Mouse (Mus musculus) monocyte, adult 5-6 weeks (primary cell): Measurements from ENCODE around the gene Rgs6. TPM values are rescaled to one million over a fixed set of nuclear protein-coding genes. Genes with fewer than 3 reads are reported as not detected.

ENCODE experiments used
- ATAC-seq: fragments of 153-309, 156-312 bp; replicated peaks from 2 replicates; pipeline ENCODE4 v1.8.0; 2017; ENCODE audit warnings: mild to moderate bottlenecking; ENCODE audit not compliant: low TSS enrichment, insufficient number of reproducible peaks, severe bottlenecking, poor library complexity, low FRiP score
- total RNA-seq: library from RNA; stranded (forward); fragments of 200-1000, 200-491, 200-594 nt; gene quantifications from 3 replicates; pipeline ENCODE4 v1.2.3, GENCODE M21; 2017

Gene Rgs6
- total RNA-seq, 1 experiment from 2014 or later = not detected

DNA sequence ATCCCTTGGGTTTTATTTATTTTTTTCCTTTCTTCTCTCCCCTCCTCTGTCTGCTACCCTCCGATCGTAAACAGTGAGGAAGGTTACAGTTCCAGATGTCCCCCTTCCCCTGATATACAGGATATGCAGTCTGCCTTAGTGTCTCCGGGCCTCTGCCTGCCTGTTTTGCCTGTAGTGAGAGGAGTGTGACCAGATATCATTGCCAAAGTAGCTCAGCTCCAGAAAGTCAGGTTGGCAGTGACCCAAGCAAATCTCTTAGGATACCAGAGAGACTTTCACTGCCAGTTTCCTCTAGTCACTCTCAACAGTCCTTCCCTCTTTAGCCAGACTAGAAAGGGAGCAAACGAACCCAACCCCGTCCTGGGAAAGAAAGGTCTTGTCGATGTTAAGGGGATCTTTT is 545.7 kb downstream of the Rgs6 start:
- no peak for ATAC-seq

DNA sequence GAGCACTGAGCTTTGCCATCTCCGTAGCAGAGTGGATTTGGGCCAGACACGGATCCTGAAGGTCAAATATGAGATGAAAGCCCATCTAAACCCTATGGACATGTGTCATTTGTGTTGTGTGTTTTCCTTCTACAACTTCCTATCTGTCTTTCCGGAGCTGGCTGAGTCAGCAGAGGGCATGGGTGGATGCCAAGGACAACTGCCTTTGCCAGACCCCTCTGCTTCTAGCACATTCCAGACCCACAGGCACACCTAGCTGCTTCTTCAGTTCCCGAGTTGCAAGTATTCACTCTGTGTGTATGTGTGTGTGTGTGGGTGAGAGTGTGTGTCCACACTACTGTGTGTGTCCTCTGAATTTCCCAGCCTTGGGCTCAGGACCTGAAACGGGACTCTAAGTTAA is 547.9 kb downstream of the Rgs6 start:
- ATAC-seq = no peak

DNA sequence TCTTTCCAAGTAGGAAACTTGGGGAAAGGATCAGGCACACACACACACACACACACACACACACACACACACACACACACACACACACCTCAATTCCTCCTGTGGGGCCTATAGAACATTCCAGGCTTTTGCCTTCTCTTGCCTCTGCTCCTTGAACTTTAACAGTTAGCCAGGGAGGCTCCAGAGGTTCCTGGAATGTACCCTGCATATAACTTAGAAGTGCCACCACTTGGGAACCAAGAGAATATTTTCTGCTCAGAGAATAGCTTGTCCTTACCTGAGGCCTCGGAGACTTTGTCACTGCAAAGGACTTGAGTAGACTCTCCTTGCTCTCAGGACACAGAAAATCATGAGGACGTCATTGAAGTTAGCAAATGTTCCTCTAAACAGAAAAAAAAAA is 548.4 kb downstream of the Rgs6 start:
- ATAC-seq = no peak

DNA sequence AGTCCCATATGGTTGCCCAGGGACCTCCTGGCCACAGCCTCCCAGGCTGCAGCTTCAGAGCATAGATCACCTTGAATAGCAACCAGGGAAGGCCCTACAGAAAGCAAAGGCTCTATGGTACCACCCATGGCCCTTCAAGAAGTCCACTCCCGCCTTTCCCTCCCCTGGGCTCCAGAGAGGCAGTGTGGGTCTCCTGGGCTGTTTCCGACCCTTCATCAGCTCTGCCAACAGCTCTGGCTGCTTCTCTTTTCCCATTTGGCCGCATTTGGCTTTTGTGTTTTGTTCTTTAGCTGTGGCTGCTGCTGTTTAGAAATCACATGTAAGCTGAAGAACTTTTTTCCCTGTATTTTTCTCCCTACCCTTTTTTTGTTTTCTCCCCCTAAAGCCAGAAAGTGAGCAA is 548.9 kb downstream of the Rgs6 start:
- no peak for ATAC-seq

DNA sequence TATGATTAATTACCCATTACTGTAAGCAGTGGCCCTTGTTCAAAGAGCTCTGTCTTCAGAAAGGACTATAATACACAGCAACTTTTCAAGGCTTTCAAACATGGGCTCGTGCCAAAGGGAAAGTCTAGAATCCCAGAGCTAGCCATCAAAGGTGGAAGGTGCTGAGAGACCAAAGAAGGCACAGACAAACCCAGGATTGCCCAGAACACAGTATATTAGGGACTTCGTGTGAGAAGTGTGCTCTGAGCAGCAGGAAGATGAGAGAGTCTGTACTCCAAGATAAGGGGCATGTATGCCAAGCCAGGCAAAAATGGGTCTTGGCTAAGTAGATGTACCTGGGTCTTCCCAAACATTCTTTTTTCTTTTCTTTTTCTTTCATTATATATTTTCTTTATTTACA is 553.1 kb downstream of the Rgs6 start:
- ATAC-seq = no peak

DNA sequence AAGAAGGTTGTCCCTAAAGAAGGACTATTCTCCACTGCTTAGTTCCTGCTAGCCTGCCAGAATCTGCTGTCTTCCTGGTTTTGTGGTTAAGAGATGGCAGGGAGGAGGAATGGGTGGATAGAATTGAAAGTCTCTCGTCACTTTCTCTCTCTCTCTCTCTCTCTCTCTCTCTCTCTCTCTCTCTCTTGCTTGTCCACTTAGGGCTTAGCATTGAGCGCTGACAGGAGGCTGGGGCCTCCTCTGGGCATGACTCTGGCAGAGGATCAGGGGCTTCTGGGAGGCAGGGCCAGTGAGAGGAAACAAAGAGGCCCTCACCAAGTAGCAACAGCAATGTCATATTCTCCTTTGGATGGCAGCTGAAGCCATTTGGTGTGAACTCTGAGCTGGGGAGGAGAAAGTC is 554.4 kb downstream of the Rgs6 start:
- ATAC-seq = no peak

DNA sequence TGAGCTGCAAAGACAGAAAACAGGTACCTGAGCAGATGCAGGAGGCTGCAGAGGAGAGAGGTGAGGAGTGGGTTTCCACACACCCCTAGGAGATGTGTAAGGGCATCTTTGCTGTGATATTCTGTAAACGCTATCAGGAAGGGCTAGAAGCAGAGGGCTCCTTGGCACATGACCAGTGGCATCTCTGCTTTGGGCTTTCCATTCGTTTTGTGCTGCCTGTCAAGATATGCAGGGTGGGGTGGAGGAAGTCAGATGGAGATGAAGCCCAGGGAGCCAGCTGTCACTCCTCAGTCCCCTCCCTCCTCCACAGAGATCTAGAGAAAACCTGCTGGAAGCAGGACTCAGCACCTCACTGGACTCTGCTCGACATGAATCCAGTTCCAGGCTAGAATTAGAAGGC is 555.0 kb downstream of the Rgs6 start:
- ATAC-seq = no peak

DNA sequence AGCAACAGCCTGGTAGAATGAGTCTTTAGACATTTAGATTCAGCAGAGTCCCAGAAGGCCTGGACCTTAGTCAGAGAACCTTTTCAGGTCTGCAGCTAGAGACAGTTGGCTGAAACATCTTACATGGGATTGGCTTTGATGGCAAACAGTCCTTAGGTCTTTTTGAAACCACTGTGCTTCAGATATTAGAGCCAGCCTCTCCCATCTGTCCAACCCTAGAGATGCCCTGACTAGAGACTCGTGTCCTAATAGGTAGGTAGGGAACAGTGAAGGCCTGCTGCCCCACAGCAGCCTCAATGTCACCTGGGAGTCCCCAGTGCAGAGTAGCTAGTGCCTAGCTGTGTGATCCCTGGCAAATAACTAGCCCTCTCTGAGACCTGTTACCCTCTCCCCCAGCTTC is 555.5 kb downstream of the Rgs6 start:
- ATAC-seq = no peak

DNA sequence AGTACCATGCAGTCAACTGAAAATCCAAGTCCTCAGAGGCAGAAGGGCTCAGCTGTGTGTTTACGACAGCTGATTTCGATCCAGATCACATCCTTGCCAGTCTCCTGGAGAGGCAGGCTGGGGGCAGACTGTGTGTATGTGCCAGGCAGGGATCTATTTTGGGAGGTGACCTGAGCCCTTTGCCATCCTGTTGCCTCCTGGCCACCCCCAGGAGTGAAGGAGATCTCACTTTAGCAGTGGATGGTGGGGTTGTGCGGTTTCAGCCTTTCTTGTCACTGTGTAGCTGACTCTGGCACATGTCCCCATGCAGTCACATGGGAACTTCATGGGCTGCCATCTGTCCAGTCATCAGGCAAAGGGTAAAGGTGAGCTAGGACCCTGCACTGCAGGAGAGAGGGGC is 557.0 kb downstream of the Rgs6 start:
- ATAC-seq = no peak

DNA sequence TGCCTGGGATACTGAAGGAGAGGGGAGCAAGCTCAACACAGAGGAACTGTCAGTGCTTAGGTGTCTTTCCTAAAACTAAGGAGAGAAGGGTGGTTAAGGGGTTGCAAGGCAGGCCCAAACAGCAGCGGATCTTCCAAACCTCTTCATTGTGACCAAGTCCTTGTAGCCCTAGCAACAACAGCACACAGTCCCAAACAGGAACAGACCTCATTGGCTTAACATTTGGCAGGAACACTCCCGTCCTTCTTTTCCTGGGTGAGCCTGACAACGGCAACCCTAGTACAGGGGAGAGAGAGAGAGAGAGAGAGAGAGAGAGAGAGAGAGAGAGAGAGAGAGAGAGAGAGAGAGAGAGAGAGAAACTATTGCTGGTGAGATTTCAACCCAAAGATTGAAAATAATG is 557.8 kb downstream of the Rgs6 start:
- no peak for ATAC-seq

DNA sequence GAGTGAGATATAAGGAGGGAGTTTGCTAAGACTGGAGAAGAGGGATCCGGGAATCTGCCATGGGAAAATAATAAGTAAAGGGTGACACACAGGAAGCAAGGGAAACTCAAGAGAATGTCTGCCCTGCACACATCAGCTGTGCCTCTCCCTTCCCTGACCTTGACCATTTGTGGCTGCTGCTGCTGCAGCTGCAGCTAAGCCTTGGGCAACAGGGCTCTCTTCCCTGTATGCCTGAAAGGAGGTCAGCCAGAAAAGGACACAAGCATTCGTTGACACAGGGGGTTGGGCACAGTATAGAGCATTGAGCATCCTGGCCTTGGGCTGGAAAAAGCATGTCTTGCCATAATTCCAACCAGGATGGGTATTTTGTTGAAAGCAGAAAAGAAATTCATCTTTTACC is 558.8 kb downstream of the Rgs6 start:
- ATAC-seq = no peak

DNA sequence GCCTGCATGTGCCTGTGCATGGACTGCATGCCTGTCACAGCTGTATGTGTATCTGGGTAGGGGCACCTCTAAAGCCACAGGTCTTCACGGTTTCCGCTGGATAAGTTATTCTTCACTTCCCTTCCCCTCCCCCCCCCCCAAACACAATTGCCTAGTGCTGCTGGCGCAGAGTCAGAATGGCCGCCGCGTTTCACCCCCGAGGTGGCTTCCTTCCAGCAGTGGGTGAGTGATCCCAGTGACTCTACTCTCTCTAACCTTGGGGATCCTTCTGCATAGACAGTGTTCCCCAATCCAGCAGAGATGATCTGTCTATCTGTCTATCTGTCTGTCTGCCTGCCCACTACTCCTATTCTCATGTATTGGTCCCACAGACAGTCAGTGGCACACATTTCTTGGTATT is 561.9 kb downstream of the Rgs6 start:
- ATAC-seq = no peak

DNA sequence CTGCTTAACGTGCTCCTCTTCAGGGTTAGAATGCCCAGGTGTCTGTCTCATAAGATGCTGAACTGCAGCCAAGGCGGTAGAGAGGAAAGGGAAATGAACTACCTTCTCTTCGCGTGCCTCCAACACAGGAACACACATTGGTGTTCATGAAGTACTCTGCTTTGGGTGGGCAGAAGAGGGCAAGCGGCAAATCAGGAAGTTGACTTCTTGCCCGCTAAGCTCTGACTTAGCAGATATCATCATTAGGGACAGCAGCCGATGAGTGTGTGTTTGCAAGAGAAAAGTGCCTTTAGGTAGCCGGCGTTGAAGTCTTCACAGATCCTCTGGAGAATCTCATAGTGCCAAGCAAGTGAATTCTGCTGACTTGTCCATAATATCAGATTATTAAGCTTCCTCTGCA is 562.7 kb downstream of the Rgs6 start:
- no peak for ATAC-seq

DNA sequence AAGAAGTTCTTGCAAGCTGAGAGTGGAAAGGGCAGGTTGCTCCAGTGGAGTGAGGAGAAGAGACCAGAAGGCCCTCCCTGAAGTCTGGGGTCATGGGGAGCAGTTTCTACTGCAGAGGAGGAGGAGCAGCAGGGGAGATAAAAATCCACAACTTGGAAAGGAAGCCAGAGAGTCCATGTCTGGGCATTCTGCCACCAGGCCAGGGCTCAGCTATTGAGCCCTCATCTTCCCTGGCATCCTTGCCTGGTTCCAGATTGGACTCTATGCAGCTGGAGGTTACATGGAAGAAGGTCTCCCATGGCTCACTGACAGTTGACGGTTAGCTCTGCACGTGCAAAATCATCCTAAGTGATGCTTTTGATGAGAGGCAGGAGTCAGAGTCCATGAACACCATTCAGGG is 563.4 kb downstream of the Rgs6 start:
- ATAC-seq = no peak

DNA sequence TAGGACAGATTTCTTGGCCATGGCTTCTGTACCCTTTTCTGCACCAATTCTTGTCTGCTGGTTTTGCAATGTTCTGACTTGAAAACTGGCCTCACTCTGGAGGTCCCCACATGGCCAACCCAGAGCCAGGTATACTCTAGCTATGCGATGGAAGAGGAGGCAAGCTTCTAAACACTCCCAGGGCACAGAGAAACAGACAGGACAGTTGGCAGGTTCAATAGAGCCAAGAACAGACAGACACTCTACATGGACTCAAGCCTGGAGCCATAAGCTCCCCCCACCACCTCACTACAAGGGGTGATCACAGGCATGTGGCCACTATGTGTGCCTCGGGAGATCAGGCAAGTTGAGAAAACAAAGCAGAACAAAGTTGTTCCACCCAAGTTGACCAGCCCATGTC is 572.1 kb downstream of the Rgs6 start:
- no peak for ATAC-seq

DNA sequence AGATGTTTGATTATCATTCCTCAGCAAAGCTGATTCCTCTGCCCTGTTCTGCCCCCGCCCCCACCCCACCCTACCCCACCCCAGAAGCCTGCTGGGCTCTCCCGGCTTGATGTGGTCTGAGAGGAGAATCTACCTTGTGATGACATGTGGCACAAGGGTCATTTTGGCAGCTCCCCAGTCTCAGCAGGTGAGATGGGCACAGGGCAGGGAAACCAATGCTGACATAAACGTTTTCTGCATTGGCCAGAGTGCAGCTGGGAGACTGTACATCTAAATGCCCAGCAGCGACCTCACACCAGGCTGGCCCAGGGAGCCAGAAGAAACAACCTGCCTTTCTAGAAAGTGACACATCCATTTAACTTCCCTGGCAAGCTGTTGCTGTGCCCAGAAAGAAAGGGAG is 572.6 kb downstream of the Rgs6 start:
- no peak for ATAC-seq

DNA sequence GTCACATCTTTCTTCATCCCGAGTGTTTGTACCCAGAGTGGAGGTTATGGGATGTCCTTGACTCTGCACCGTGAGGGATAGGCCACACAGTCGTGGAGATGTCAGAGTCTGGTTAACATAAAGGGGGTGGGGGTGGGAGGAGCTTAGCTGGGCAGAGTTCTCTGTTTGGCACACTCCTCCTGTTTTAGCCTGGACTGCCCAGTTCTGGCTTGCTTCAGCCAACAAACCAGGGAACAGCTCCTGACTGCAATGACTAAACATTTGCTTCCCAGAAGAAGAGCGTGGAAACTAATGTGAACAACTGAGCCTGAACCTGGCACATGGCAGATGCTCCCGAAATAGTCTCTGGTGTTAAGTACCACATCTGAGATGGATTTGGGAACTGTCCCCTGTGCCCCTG is 575.6 kb downstream of the Rgs6 start:
- no peak for ATAC-seq

DNA sequence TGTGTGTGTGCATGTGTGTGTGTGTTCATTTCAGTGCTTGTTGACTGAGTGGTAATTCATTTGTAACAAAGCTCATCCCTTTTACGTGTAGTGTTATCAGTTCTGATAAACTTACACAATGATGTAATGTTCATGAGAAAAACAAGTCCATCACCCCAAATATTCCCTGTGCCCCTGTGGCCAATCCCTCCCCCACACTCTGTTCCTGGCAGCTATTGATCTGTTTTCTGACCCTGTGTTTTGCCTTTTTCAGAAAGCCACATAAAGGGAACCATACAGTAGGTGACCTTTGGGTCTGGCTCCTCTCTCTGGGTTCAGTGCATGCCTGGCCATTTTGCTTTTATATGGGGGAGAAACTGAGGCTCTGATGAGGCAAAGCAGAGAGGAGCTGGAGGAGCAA is 577.0 kb downstream of the Rgs6 start:
- no peak for ATAC-seq

DNA sequence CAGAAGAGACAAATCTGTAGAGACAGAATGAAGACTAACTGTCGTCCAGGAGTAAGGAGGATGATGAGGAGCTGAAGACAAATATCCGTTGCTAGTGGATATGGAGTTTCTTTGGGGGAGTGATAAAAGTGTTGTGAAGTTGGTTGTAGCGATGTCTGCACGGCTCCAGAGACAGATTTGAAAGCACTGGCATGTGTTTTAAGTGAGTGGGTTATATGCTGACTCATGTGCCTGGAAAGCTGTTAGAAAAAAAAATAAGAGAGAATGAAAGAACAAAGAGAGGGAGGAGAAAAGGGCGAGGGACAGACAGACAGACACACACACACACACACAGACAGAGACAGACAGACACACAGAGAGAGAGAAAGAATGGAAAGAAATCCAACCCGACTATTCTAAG is 580.2 kb downstream of the Rgs6 start:
- ATAC-seq = no peak

DNA sequence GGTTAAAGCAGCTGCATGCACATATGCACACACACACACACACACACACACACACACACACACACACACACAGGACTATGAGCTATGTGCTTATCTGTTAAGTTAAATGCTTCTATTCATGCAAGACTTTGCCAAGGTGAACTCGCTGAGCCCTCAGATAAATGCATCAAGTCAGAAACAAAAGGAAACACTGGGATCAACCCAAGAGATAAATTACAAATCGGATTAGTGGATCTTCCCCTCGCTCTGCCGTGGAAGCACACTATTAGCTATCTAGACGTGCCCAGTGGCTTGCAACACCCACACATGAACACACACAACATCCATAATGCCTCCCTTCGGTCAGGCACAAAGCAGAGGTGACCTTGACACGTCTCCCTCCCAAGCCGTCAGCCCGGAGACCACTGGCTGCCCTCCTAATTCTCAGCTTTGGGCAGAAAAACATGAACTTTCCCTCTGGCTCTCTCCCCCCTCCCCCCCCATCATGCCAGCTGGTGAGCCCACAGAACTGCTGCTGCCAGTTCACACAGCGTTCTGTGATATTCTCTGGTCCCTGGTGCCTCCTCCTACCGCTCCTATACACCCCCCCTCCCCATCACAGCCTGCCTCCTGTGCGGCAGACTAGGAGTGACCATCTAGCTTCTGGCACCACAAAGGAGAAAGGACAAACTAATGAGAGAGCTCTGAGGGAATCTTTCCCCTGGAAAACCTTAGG is 581.6 kb downstream of the Rgs6 start:
- ATAC-seq = no peak

DNA sequence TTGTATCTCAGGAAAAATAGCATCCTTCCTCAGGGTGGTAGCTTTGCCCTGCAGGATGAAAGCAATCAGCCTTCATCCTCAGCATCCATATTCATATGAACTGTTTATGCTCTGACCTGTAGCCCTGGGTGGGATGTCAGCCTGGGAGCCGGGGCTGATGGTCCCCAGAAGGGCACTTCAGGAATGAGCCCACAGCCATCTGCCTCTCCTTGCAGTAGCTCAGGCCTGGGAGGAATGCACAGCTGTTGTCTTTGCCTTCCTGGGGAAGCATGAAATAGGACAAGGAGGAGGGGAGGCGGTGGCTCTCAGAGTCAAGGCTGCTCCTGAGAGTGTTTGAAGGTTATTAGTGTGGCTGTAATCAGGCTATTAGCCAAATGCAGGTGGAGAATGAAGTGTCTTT is 590.7 kb downstream of the Rgs6 start:
- ATAC-seq = no peak
